Mouse (Mus musculus): ENCODE measurements at regions not wholly inside any gene's neighbourhood (a gene's known extent, or its start where the extent isn't known, plus 50 kb on each side); places are given as distances from the start of the nearest gene placed in this dataset.

GRCm38 (mm10) chr12:40898414-40899027 is 125.4 kb upstream of the Immp2l start:
- TF ChIP-seq CTCF (IDR thresholded peaks at IDR 0.05; ENCODE audit: low read depth, low read length) (no peak), POLR2A (IDR thresholded peaks at IDR 0.05; ENCODE audit: extremely low read depth, insufficient read depth, low read length) (no peak)
